Mouse (Mus musculus) liver, postnatal 0 days (tissue): ENCODE measurements around the gene Fam166b.

ENCODE experiments used
- CTCF ChIP-seq: sonication (generic); IDR thresholded peaks from 2 replicates; pipeline ENCODE4 v1.5.1; 2016; ENCODE audit warnings: antibody characterized with exemption, low read depth
- EP300 ChIP-seq: IDR thresholded peaks from 2 replicates; pipeline ENCODE4 v1.6.1; 2016; ENCODE audit warnings: antibody characterized with exemption, low read depth, mild to moderate bottlenecking

- TF ChIP-seq EP300 (no peak), CTCF (no peak)
Observed at GRCm38 (mm10) chr4:43401486-43401885, 27.4 kb downstream of the Fam166b start.
